Mouse (Mus musculus): ENCODE results near the gene Ifit3. TPM values are rescaled to one million over a fixed set of nuclear protein-coding genes. Genes with fewer than 3 reads are reported as not detected.
A peak's percentile ranks its signal among the peaks of the same experiment; 100 is the strongest.
"Not testable (repeated sequence)": the region's sequence is repeated elsewhere in the genome, so short reads cannot be mapped to it uniquely, and the experiment has no call there.

Ifit3 gene
- total and polyA plus RNA-seq, 3 experiments = 2.9 to 4.4 (median 3.7) TPM

- peaks cover 10% of the 10 kb centered on the region for H3K36me3 ChIP-seq (ENCODE audit: control insufficient read depth, insufficient read depth, low read length)
- no peak overlapping the region for H3K4me3 ChIP-seq
- peaks cover 10% of the 10 kb centered on the region for H3K4me1 ChIP-seq (ENCODE audit: control insufficient read depth, insufficient read depth, low read length)
- no peak overlapping the region for H3K27ac ChIP-seq
- WGBS = 94% methylated on average over 1 of the region's 1 CpGs
- no peak overlapping the region for H3K9ac ChIP-seq (ENCODE audit: low read depth, low read length)
- H3K27me3 ChIP-seq (ENCODE audit: control insufficient read depth, insufficient read depth, low read length) = no peaks in the 10 kb centered on the region
- TF ChIP-seq EP300 (IDR thresholded peaks at IDR 0.05; ENCODE audit: insufficient read depth, low read depth, low read length) (no peak), POLR2A (IDR thresholded peaks at IDR 0.05; ENCODE audit: insufficient read depth, low read depth, low read length) (no peak), CTCF (IDR thresholded peaks at IDR 0.05) (no peak)
- no peak for DNase-seq
- no peaks in the 10 kb centered on the region for H3K79me2 ChIP-seq (replicated peaks; ENCODE audit: control insufficient read depth, insufficient read depth, low read length)
- intact Hi-C loops (cut with DNase I) = no loop called here
Observed at GRCm38 (mm10) chr19:34571080-34571479, 12.3 kb upstream of the Ifit3 start.

GRCm38 (mm10) chr19:34573650-34574049 lies 9.7 kb upstream of the Ifit3 start:
- DNase-seq = no peak
- peaks cover 10% of the 10 kb centered on the region for H3K36me3 ChIP-seq (ENCODE audit: control insufficient read depth, insufficient read depth, low read length)
- H3K79me2 ChIP-seq (replicated peaks; ENCODE audit: control insufficient read depth, insufficient read depth, low read length) = no peaks in the 10 kb centered on the region
- no peak overlapping the region for H3K27ac ChIP-seq
- 90% methylated on average over 5 of the region's 5 CpGs for WGBS
- intact Hi-C loops (cut with DNase I) = no loop called here
- no peak overlapping the region for H3K9ac ChIP-seq (ENCODE audit: low read depth, low read length)
- H3K4me1 ChIP-seq (ENCODE audit: control insufficient read depth, insufficient read depth, low read length) = peaks cover 10% of the 10 kb centered on the region
- H3K27me3 ChIP-seq (ENCODE audit: control insufficient read depth, insufficient read depth, low read length) = no peaks in the 10 kb centered on the region
- no peak for TF ChIP-seq POLR2A (IDR thresholded peaks at IDR 0.05; ENCODE audit: insufficient read depth, low read depth, low read length)
- no peak for TF ChIP-seq CTCF (IDR thresholded peaks at IDR 0.05)
- H3K4me3 ChIP-seq = no peak overlapping the region

- DNase-seq = no peak
- H3K4me3 ChIP-seq = no peak overlapping the region
- H3K9ac ChIP-seq (ENCODE audit: low read depth, low read length) = no peak overlapping the region
- no peaks in the 10 kb centered on the region for H3K27me3 ChIP-seq (ENCODE audit: control insufficient read depth, insufficient read depth, low read length)
- H3K4me1 ChIP-seq (ENCODE audit: control insufficient read depth, insufficient read depth, low read length) = no peaks in the 10 kb centered on the region
- WGBS = 60% methylated on average over 1 of the region's 1 CpGs
- H3K36me3 ChIP-seq (ENCODE audit: control insufficient read depth, insufficient read depth, low read length) = peaks cover 9% of the 10 kb centered on the region
- no peak overlapping the region for H3K27ac ChIP-seq
- no peaks in the 10 kb centered on the region for H3K79me2 ChIP-seq (replicated peaks; ENCODE audit: control insufficient read depth, insufficient read depth, low read length)
- intact Hi-C loops (cut with DNase I) = no loop called here
- no peak for TF ChIP-seq POLR2A (IDR thresholded peaks at IDR 0.05; ENCODE audit: insufficient read depth, low read depth, low read length)
- no peak for TF ChIP-seq EP300 (IDR thresholded peaks at IDR 0.05; ENCODE audit: insufficient read depth, low read depth, low read length)
- TF ChIP-seq CTCF (IDR thresholded peaks at IDR 0.05) = no peak
Observed at GRCm38 (mm10) chr19:34577121-34577520, 6.2 kb upstream of the Ifit3 start.

- H3K27me3 ChIP-seq (ENCODE audit: control insufficient read depth, insufficient read depth, low read length); H3K4me1 ChIP-seq (ENCODE audit: control insufficient read depth, insufficient read depth, low read length); H3K4me3 ChIP-seq; H3K36me3 ChIP-seq (ENCODE audit: control insufficient read depth, insufficient read depth, low read length); DNase-seq; H3K9ac ChIP-seq (ENCODE audit: low read depth, low read length); H3K79me2 ChIP-seq (replicated peaks; ENCODE audit: control insufficient read depth, insufficient read depth, low read length): not testable (repeated sequence)
- intact Hi-C loops (cut with DNase I) = loop anchor here (1.0 to 2.0 kb wide), 2 partner anchors 24 to 30 kb away; no protein-coding TSS in a partner anchor
- peak overlapping the region; percentile 70 for H3K27ac ChIP-seq
- 74% methylated on average over 2 of the region's 2 CpGs for WGBS
Observed at GRCm38 (mm10) chr19:34582696-34583095, 635 bp upstream of the Ifit3 start.

GRCm38 (mm10) chr19:34585740-34586458 lies 2.6 kb downstream of the Ifit3 start:
- not testable (repeated sequence) for H3K4me1 ChIP-seq (ENCODE audit: control insufficient read depth, insufficient read depth, low read length); H3K27me3 ChIP-seq (ENCODE audit: control insufficient read depth, insufficient read depth, low read length); DNase-seq; H3K9ac ChIP-seq (ENCODE audit: low read depth, low read length); H3K79me2 ChIP-seq (replicated peaks; ENCODE audit: control insufficient read depth, insufficient read depth, low read length); H3K27ac ChIP-seq; H3K4me3 ChIP-seq; H3K36me3 ChIP-seq (ENCODE audit: control insufficient read depth, insufficient read depth, low read length)
- intact Hi-C loops (cut with DNase I) = loop anchor here (5.0 kb wide), 1 partner anchor 51 kb away; no protein-coding TSS in a partner anchor
- WGBS = 68% methylated on average over 5 of the region's 5 CpGs
- peak; percentile 36 for TF ChIP-seq CTCF (IDR thresholded peaks at IDR 0.05)

GRCm38 (mm10) chr19:34587898-34588692 lies 4.8 kb downstream of the Ifit3 start:
- not testable (repeated sequence) for H3K4me3 ChIP-seq; H3K36me3 ChIP-seq (ENCODE audit: control insufficient read depth, insufficient read depth, low read length); H3K9ac ChIP-seq (ENCODE audit: low read depth, low read length); H3K27me3 ChIP-seq (ENCODE audit: control insufficient read depth, insufficient read depth, low read length); H3K27ac ChIP-seq; H3K4me1 ChIP-seq (ENCODE audit: control insufficient read depth, insufficient read depth, low read length); H3K79me2 ChIP-seq (replicated peaks; ENCODE audit: control insufficient read depth, insufficient read depth, low read length)
- WGBS = 62% methylated on average over 7 of the region's 12 CpGs
- intact Hi-C loops (cut with DNase I) = loop anchor here (2.0 to 5.0 kb wide), 2 partner anchors 19 to 49 kb away; partner anchors contain the start of gene Ifit3b
- peak in 1 of 2 experiments; percentile 15 for DNase-seq

All from heart, adult 2 months (tissue).